Mouse (Mus musculus) testis, adult 2 months (tissue): ENCODE results near the gene Rap1gap2.

ENCODE experiments used
- CTCF ChIP-seq: fragments of 200-500 bp; IDR thresholded peaks from 2 replicates; pipeline ENCODE4 v1.5.1; 2012; ENCODE audit warnings: low read depth, mild to moderate bottlenecking, inconsistent platforms, low read length, moderate library complexity; ENCODE audit not compliant: control insufficient read depth, insufficient read depth, insufficient replicate concordance
- POLR2A ChIP-seq: fragments of 200-500 bp; IDR thresholded peaks from 2 replicates; pipeline ENCODE4 v1.6.1; 2012; ENCODE audit warnings: low read depth, mild to moderate bottlenecking, inconsistent platforms, low read length, moderate library complexity; ENCODE audit not compliant: control insufficient read depth

DNA sequence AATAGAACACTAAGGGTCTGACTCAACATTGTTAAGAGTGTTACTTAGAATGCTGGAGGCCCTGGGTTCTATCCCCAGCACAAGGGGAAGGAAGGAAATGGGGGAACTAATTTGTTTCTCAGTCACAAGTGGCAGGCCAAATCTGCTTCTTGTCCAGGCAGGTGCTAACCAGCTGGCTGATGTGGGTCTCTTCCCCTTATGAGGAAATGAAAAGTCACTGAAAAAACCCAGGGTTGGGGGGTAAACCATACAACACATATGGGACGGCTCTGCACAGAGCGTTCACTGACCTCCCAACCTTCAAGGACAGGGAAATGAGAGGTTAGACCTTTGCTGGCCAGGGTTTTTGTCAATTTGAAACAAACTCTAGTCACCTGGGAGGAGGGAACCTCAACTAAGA is 77.7 kb downstream of the Rap1gap2 start:
- TF ChIP-seq CTCF (no peak), POLR2A (no peak)
